Mouse (Mus musculus): Measurements from ENCODE around the gene Myo10. TPM values are rescaled to one million over a fixed set of nuclear protein-coding genes. Genes with fewer than 3 reads are reported as not detected.
A peak's percentile ranks its signal among the peaks of the same experiment; 100 is the strongest.

Gene Myo10
- polyA plus RNA-seq, 1 experiment, result 25.2 TPM

DNA sequence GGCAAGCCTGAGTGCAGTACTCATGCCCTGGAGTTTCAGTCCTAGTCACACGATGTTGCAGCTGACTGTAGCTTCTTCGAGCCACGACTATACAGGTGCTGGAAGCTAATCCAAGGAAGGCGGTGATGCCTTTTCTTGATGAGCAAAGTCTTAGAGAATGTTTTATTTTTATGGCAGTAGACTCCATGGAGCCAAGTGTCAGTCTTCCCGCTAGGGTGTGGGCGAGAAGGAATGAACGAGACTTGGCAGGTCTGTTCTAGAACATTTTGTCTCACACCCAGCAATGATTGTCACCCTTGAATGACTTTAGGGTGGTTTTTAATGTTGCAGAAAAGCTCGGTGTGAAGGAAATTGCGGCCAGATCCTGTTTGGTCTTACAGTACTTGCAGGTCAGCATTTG, 62.9 kb downstream of the Myo10 start:
- no peak overlapping the region for H3K27ac ChIP-seq (replicated peaks; ENCODE audit: low read depth, low read length)
- H3K4me1 ChIP-seq (ENCODE audit: control insufficient read depth, insufficient read depth, insufficient read length, low read length), result peaks cover 10% of the 10 kb centered on the region
- no peak overlapping the region for H3K4me3 ChIP-seq (ENCODE audit: insufficient read depth, low read depth, low read length)

DNA sequence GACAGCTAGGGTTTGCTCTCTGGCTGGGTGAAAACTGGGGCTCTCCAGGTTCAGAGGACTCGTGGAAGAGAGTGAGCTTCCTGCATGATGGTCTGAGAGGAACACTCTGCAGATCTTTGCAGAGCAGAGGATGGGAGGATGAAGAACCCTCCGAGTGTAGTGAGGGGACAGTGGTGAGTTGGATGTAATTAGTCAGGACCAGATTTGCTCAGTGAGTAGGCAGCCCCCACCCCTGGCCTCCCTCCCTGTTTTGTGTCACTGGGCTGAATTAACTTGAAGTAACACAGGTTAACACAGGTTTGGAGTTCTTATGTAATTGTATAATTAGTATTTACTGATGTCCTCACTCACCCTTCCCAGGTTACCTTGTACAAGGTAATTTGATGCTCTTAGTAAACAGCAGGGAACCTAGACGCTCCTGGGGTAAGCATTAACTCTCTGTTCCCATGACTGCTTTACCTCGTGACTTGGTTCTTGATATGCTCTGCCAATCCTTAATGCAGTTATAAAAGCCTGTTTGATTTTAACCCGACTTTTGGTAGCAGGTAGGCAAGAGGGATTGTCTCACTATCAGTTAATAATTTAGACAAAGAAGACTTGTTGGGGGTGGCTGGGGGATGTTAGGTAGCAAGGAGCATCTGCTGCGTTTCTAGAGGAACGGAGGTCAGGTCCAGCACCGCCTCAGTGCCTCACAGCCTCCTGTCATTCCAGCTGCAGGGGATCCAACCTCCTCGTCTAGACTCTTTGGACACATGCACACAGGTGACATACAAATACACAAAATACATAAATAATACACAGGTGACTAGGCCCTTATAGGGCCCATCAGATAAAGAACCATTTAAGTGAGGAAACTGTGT, 66.3 kb downstream of the Myo10 start:
- peaks cover 8% of the 10 kb centered on the region for H3K4me1 ChIP-seq (ENCODE audit: control insufficient read depth, insufficient read depth, insufficient read length, low read length)
- H3K27ac ChIP-seq (replicated peaks; ENCODE audit: low read depth, low read length), result no peak overlapping the region
- no peak overlapping the region for H3K4me3 ChIP-seq (ENCODE audit: insufficient read depth, low read depth, low read length)

DNA sequence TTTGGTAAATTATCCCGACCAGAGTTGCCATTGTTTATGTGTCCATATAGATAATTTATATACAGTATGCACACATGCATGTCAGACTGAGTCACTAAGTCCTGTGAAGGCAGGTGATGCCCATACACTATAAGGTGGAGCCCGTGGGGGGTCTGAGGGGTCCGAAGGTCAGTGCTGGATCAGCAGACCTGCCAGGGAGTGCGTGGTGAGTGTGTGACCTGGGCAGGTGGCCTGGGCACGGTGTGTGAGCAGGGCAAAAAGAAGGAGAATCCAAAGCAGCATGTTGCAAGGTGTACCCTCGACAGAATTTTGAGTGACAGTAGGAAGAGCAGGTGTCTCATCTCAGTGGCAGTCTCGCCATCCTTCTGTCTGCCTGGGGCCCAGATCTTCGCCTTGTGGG, 67.2 kb downstream of the Myo10 start:
- no peak overlapping the region for H3K27ac ChIP-seq (replicated peaks; ENCODE audit: low read depth, low read length)
- H3K4me1 ChIP-seq (ENCODE audit: control insufficient read depth, insufficient read depth, insufficient read length, low read length), result peaks cover 8% of the 10 kb centered on the region

DNA sequence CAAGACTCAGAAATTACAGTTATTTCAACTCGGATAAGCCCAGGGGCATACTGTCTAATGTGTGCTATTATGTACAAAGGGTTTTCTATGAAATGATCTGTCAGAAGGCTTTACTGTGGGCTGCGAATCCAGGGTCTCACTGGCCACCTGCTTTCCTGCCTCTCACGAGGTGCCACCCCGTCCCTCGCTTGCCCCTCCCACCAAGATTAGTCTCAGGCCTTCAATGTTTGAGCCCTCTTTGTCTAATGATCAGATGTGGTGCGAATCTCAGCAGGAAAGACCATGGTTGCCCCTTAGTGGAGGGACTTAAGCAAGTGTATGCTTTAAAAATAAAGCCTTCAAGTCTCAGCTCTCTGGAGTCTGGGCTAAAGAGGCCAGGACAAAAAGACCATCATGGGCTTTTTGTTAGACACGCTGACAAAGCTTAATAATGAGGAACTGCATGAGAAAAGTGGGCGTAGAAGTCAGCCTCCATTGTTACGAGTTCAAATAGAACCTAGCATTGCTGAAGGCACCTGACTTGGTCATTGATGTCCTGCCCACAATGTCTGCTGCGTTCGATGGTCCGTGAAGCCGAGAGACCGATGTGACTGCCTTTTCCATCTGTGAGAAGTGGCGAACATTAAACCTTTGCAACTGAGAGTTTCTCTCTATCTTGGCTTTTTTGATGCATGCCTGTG, 67.9 kb downstream of the Myo10 start:
- Histone ChIP-seq H3K4me3 (ENCODE audit: insufficient read depth, low read depth, low read length) (no peak overlapping the region), H3K27ac (replicated peaks; ENCODE audit: low read depth, low read length) (no peak overlapping the region), H3K4me1 (ENCODE audit: control insufficient read depth, insufficient read depth, insufficient read length, low read length) (peaks cover 8% of the 10 kb centered on the region)

More for the DNA sequence above, 67.2 kb downstream of the Myo10 start:
- H3K4me3 ChIP-seq (ENCODE audit: insufficient read depth, low read depth, low read length), result no peak overlapping the region

DNA sequence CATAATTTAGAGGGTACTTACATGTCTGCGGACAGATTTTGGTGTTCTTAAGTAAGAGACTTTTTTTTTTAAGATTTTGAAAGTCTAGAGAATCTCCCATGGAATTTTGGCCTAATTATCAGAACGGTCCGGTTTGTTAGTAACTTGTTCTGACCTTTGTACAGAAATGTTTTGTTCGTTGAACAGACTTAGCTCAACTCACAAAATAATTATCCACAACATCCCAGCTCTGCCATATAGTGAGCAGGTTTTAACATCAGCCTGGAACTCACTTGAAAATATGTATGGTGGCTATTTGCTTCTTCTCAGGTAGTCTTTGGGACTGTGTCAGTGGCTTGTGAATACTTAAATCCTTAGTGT, 68.4 kb downstream of the Myo10 start:
- no peak overlapping the region for H3K27ac ChIP-seq (replicated peaks; ENCODE audit: low read depth, low read length)
- H3K4me1 ChIP-seq (ENCODE audit: control insufficient read depth, insufficient read depth, insufficient read length, low read length), result peaks cover 8% of the 10 kb centered on the region
- no peak overlapping the region for H3K4me3 ChIP-seq (ENCODE audit: insufficient read depth, low read depth, low read length)

DNA sequence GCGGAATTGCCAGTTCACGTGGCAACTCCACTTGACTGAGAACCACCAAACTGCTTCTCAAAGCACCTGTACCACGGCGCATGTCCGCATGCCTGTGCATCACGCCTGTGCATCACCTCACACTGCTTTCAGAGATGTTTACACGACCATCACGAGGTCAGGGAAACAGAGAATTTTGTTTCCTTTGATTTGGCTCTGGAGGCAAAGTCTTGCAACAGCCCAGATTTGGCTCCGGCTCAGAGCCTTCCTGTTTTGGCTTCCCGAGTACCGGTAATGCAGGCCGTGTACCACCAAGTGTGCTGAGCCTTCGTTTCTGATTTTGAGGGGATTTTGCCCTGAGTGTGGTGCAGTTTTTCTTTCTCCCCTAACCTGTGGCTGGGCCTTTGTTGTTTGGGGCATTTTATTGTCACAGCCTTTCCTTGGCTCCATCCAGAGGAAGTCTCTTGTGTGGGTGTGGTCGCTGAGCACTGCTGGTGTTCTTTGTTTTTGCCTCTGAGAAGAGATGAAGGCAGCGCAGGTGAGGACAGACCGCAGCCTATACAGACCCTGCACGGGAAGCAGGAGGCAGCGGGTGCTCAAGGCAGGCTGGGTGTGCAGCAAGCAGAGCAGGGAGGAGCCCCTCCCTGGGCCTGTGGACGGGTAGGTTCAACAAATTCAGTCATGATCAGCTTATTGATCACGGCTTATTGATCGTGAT, 70.1 kb downstream of the Myo10 start:
- Histone ChIP-seq H3K27ac (replicated peaks; ENCODE audit: low read depth, low read length) (0 out of 2 replicates have a peak overlapping the region, but pooled peaks have one; percentile 7), H3K4me3 (ENCODE audit: insufficient read depth, low read depth, low read length) (no peak overlapping the region), H3K4me1 (ENCODE audit: control insufficient read depth, insufficient read depth, insufficient read length, low read length) (peaks cover 9% of the 10 kb centered on the region)

DNA sequence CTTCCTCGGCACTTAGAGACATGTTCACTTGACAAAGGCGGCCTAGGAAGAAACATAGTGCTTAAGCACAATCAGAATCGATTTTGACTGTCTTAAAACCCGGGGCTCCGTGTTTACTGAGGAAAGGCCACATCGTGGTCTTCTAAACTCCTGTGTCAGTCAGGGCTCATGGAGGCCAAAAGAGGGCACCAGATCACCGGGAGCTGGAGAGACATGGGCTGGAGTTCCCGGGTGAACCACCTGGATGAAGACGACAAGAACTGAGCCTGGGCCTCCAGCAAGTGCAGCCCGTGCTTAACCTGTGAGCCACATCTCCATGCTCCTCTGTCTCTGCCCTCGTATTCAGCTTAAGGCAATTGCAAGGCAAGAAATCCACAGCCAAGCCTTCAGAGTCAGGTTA, 71.4 kb downstream of the Myo10 start:
- peaks cover 10% of the 10 kb centered on the region for H3K4me1 ChIP-seq (ENCODE audit: control insufficient read depth, insufficient read depth, insufficient read length, low read length)

DNA sequence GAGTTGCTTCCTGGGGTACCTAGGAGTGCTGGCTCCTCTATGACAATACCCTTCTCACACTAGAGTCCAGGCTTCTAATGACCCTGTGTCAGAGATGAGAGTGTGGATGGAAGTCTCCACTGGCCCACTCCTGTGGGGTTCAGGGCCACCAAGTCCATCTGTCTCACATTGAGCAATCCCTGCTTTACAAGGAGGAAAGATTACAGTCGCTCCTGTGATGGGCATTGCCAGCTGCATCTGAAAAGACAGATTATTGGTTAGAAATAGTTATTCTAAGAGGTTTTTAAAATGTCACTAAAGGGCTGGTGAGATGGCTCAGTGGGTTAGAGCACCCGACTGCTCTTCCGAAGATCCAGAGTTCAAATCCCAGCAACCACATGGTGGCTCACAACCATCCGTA, 72.4 kb downstream of the Myo10 start:
- no peak overlapping the region for H3K4me3 ChIP-seq (ENCODE audit: insufficient read depth, low read depth, low read length)
- H3K4me1 ChIP-seq (ENCODE audit: control insufficient read depth, insufficient read depth, insufficient read length, low read length), result peaks cover 10% of the 10 kb centered on the region
- H3K27ac ChIP-seq (replicated peaks; ENCODE audit: low read depth, low read length), result no peak overlapping the region

More for the DNA sequence above, 71.4 kb downstream of the Myo10 start:
- no peak overlapping the region for H3K4me3 ChIP-seq (ENCODE audit: insufficient read depth, low read depth, low read length)
- no peak overlapping the region for H3K27ac ChIP-seq (replicated peaks; ENCODE audit: low read depth, low read length)

DNA sequence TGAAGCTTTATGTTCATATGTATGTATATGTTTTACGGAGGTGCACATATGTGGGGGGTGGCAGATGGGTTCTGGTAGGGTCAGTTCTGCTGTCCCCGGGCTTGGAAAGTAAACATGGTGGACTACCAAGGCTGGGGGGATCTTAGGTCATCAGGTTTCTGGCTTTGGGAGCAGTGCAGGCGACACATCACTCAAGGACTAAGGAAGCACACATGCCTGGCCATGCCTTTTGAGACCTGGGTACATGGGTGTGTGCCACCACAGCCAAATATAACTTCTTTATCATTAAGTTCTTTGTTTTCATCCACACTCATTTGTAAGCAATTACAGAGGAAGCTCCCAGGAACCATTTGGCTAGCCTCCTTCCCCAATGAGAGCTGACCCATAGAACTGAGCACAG, 72.9 kb downstream of the Myo10 start:
- H3K4me3 ChIP-seq (ENCODE audit: insufficient read depth, low read depth, low read length), result no peak overlapping the region
- H3K27ac ChIP-seq (replicated peaks; ENCODE audit: low read depth, low read length), result no peak overlapping the region
- H3K4me1 ChIP-seq (ENCODE audit: control insufficient read depth, insufficient read depth, insufficient read length, low read length), result peaks cover 8% of the 10 kb centered on the region

DNA sequence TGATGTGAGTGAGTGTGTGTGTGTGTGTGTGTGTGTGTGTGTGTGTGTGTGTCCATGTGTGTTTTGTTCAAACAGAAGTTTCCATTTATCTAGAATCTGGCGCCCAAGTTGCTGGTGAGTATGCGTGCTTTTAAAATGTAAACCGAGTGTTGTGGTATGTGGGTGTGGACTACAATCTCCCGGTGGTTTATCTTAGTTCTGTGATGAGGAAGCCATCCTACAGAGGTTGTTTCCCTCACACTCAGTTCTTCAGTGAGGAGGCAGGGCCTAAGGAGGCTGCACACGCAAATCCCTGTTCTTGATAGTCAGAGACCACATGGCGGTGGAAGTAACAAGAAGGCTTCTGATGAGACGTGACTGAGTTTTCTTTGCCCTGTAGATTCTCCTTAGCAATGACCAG, 73.6 kb downstream of the Myo10 start:
- H3K27ac ChIP-seq (replicated peaks; ENCODE audit: low read depth, low read length), result no peak overlapping the region
- H3K4me1 ChIP-seq (ENCODE audit: control insufficient read depth, insufficient read depth, insufficient read length, low read length), result peaks cover 8% of the 10 kb centered on the region
- H3K4me3 ChIP-seq (ENCODE audit: insufficient read depth, low read depth, low read length), result no peak overlapping the region

DNA sequence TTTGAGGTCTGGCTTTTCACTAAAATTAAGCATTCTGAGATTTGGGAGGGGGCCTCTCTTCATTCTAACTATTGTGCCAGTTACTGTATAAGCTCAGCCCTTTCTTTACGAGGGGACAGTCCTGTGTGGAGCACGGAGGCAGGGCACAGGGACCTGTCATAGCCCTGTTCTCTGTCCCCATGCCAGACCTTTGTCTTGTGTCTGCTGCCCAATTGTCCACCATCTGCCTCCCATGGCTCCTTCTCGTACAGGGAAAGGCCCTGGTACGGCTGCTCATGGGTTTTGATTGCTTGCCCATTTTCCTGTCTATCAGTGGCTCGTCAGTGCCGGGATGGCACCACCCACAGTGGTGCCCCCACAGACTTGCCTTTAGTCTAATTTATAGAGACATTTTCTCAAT, 74.3 kb downstream of the Myo10 start:
- Histone ChIP-seq H3K4me3 (ENCODE audit: insufficient read depth, low read depth, low read length) (no peak overlapping the region), H3K27ac (replicated peaks; ENCODE audit: low read depth, low read length) (no peak overlapping the region), H3K4me1 (ENCODE audit: control insufficient read depth, insufficient read depth, insufficient read length, low read length) (peaks cover 8% of the 10 kb centered on the region)

DNA sequence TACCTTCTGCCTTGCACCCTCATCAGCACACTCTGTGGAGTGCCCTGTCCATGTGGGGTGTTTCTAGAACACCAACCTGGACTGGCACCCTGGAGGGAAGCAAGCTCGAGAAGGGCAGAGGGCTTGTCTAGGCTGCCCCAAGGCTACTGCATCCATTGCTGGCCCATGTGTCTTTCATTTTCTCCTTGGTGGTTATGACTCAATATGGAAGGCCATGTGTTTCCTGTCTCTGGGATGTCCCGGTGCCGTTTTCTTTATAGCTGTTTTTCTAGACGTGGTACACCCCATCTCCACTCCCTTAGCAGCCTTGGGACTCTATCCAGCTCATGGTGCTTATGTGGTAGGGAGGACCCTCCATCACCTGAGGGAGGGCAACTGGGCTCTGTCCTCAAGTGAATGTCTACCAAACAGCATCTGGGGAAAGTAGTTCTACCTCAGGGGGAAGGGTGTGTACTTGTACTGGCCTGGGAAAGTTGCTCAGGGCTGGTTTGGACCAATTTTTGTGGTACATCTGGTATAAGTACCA, 76.8 kb downstream of the Myo10 start:
- H3K4me1 ChIP-seq (ENCODE audit: control insufficient read depth, insufficient read depth, insufficient read length, low read length), result 0 out of 2 replicates have a peak, but pooled peaks cover 2% of the 10 kb centered on the region
- no peak overlapping the region for H3K4me3 ChIP-seq (ENCODE audit: insufficient read depth, low read depth, low read length)
- no peak overlapping the region for H3K27ac ChIP-seq (replicated peaks; ENCODE audit: low read depth, low read length)

DNA sequence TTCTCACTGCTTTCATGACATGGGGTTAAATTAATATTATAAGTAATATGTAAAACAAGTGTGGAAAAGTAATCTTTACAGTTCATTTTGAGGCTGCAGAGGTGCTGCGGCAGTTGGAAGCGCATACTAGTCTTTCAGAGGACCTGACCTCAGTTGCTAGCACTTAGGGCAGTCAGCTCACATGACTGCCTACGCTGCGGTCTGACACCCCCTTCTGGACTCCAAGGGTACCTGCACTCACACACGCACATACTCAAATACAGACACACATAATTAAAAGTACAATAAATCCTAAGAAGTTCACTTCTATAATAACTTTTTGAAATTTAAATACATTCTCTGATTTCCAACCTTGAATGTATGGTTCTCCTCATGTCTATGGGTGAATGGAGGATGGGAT, 80.3 kb downstream of the Myo10 start:
- Histone ChIP-seq H3K4me3 (ENCODE audit: insufficient read depth, low read depth, low read length) (no peak overlapping the region), H3K4me1 (ENCODE audit: control insufficient read depth, insufficient read depth, insufficient read length, low read length) (peaks cover 6% of the 10 kb centered on the region; the same call in 1 of the 2 replicates), H3K27ac (replicated peaks; ENCODE audit: low read depth, low read length) (no peak overlapping the region)

DNA sequence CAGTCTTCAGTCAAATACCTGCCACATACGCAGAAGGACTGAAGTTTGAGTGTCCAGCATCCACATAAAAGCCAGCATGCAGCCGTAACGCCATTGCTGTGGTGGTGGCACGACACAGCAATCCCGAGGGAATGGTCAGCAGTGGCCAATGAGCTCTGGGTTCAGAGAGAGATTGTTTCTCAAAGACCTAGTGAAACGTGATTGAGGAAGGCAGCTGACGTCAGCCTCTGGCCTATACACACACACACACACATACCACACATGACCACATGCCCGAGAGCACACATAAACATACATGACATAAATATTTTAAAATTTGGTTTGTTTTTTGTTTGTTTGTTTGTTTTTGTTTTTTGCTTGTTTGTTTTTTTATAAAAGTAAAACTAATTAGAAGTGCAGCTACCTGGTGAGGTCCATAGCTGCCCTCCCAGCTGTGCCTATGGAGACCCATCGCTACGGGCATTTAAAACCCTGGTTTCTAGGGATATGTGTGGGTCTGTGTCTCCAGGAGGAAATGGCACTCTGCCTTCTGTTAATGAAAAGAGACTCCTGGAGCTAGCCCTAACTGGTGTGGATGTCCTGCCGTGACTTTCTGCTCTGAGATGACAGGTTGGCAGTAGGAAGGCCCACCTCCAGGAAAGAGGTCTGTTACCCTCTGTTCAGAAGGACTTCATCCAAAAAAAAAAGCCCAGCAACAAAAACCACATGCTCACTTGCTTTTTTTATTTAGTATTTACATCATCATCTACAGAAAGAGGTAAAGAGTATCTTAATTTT, 82.7 kb downstream of the Myo10 start:
- H3K4me3 ChIP-seq (ENCODE audit: insufficient read depth, low read depth, low read length), result no peak overlapping the region
- H3K4me1 ChIP-seq (ENCODE audit: control insufficient read depth, insufficient read depth, insufficient read length, low read length), result peaks cover 8% of the 10 kb centered on the region; the same call in 1 of the 2 replicates
- H3K27ac ChIP-seq (replicated peaks; ENCODE audit: low read depth, low read length), result peak overlapping the region; percentile 20; the same call in 1 of the 2 replicates

Data from brown adipose tissue, adult 24 weeks (tissue).